Mouse (Mus musculus): Measurements from ENCODE around the gene Atp2a3. TPM values are rescaled to one million over a fixed set of nuclear protein-coding genes. Genes with fewer than 3 reads are reported as not detected.

Atp2a3 gene
- 24.7 and 35.1 TPM in 2 replicates for polyA plus RNA-seq (2012; rRNA removed)

GRCm38 (mm10) chr11:72961072-72961980 is at the start of gene Atp2a3:
Atp2a3 (plus strand) TSS chr11:72961169.
- DNase-seq (ENCODE audit: low spot score) = no peak

- no peak for DNase-seq (ENCODE audit: low spot score)
Observed at GRCm38 (mm10) chr11:72917299-72917996, 43.5 kb upstream of the Atp2a3 start.

- no peak for DNase-seq (ENCODE audit: low spot score)
Observed at GRCm38 (mm10) chr11:72923116-72923515, 37.9 kb upstream of the Atp2a3 start.

- DNase-seq (ENCODE audit: low spot score) = no peak
Observed at GRCm38 (mm10) chr11:72924458-72924857, 36.5 kb upstream of the Atp2a3 start.

GRCm38 (mm10) chr11:72925067-72925466 is 35.9 kb upstream of the Atp2a3 start:
- no peak for DNase-seq (ENCODE audit: low spot score)

GRCm38 (mm10) chr11:72926226-72926890 is 34.6 kb upstream of the Atp2a3 start:
- no peak for DNase-seq (ENCODE audit: low spot score)

GRCm38 (mm10) chr11:72928516-72928915 is 32.5 kb upstream of the Atp2a3 start:
- DNase-seq (ENCODE audit: low spot score) = no peak

GRCm38 (mm10) chr11:72940208-72941143 is 20.5 kb upstream of the Atp2a3 start:
- no peak for DNase-seq (ENCODE audit: low spot score)

GRCm38 (mm10) chr11:72944996-72945793 is 15.8 kb upstream of the Atp2a3 start:
- no peak for DNase-seq (ENCODE audit: low spot score)

- DNase-seq (ENCODE audit: low spot score) = no peak
Observed at GRCm38 (mm10) chr11:72945875-72946559, 15.0 kb upstream of the Atp2a3 start.

- no peak for DNase-seq (ENCODE audit: low spot score)
Observed at GRCm38 (mm10) chr11:72946560-72947119, 14.3 kb upstream of the Atp2a3 start.

GRCm38 (mm10) chr11:72947840-72948239 is 13.1 kb upstream of the Atp2a3 start:
- DNase-seq (ENCODE audit: low spot score) = no peak

- no peak for DNase-seq (ENCODE audit: low spot score)
Observed at GRCm38 (mm10) chr11:72948254-72948653, 12.7 kb upstream of the Atp2a3 start.

GRCm38 (mm10) chr11:72951137-72952000 is 9.6 kb upstream of the Atp2a3 start:
- no peak for DNase-seq (ENCODE audit: low spot score)

- DNase-seq (ENCODE audit: low spot score) = no peak
Observed at GRCm38 (mm10) chr11:72952226-72952625, 8.7 kb upstream of the Atp2a3 start.

- DNase-seq (ENCODE audit: low spot score) = no peak
Observed at GRCm38 (mm10) chr11:72952697-72953096, 8.3 kb upstream of the Atp2a3 start.

- no peak for DNase-seq (ENCODE audit: low spot score)
Observed at GRCm38 (mm10) chr11:72953116-72953439, 7.9 kb upstream of the Atp2a3 start.

- no peak for DNase-seq (ENCODE audit: low spot score)
Observed at GRCm38 (mm10) chr11:72953440-72954151, 7.4 kb upstream of the Atp2a3 start.
